Mouse (Mus musculus) subcutaneous adipose tissue, adult 2 months (tissue): ENCODE results near the gene Msx1. TPM values are rescaled to one million over a fixed set of nuclear protein-coding genes. Genes with fewer than 3 reads are reported as not detected.

Experiments
- polyA plus RNA-seq: library from polyadenylated mRNA; depleted of rRNA; stranded (reverse); fragments of >200 nt; gene quantifications from 2 replicates; pipeline ENCODE4 v1.2.3, GENCODE M21; 2012; ENCODE audit warnings: low replicate concordance; rRNA removed

Msx1 gene
- polyA plus RNA-seq = 3.8 and 152 TPM in 2 replicates

DNA sequence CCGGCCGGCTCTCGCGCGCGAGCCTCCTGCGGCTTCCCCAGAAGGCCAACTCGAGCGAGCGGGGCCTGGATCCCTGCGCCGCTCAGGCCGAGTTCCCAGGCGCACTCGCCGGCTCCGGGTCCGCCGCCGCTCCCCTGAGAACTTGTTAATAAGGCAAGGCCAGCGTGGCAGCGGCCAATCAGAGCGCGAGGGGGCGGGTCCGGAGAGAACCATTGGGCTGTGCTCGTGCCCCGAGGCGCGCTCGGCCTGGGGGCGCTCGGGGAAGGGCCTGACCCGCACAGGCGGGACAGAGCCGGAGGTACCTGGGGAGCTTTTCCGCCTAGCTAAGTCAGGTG lies at the start of gene Msx1:
Gene Msx1 (minus strand): TSS at position 123 of the 335 bp plus-strand sequence.

Other genes with a start within 250 kb of the Msx1 start
- 0.07 and 0.21 TPM in 2 replicates for gene Stk32b, start 107.4 kb downstream of the Msx1 start, polyA plus RNA-seq
- gene Cytl1, start 89.1 kb downstream of the Msx1 start, polyA plus RNA-seq = 16.6 and 22.7 TPM in 2 replicates
- gene Stx18, start 214.2 kb upstream of the Msx1 start, polyA plus RNA-seq = 30.5 and 43.1 TPM in 2 replicates